Mouse (Mus musculus): ENCODE measurements around the gene Ceacam18.

- TF ChIP-seq CTCF (IDR thresholded peaks at IDR 0.05; ENCODE audit: low read depth), result no peak
- no peak for TF ChIP-seq EP300 (IDR thresholded peaks at IDR 0.05; ENCODE audit: low read depth)
Measured at GRCm38 (mm10) chr7:43584790-43585189, 49.7 kb upstream of the Ceacam18 start.
